In the genomic region with DNA sequence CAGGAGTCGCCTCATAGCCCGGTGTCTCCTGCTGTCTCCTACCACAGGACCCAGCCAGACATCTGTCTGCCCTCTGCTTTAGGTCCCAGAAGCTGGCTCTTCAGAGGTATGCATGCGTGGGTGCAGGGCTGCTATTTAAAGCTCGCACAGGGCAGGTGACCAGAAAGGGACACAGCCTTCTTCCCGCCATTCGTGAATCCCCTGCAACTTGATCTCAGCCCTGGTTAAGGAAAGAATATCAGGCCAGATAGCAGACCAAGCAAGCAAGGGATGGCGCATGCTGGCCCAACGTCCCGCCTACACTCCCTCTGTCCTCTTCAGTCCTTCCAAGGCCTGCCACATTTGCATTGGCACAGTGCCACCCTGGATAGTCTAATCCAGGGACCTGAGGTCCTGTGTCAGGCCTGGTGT, we compare ENCODE assay signal across 8 mouse cellular contexts. TPM values are rescaled to one million over a fixed set of nuclear protein-coding genes. Genes with fewer than 3 reads are reported as not detected.
A peak's percentile ranks its signal among the peaks of the same experiment; 100 is the strongest.
DNase-seq lines count a peak whose midpoint lies in the region; ATAC-seq and TF ChIP-seq lines count a peak whose summit lies in the region.

No protein-coding gene starts in this region.

- no peak for TF ChIP-seq CTCF in left cerebral cortex, adult 2 months (IDR thresholded peaks at IDR 0.05)
- no peak for TF ChIP-seq CTCF in forebrain, postnatal 0 days (IDR thresholded peaks at IDR 0.05; ENCODE audit: low read depth)
- TF ChIP-seq CTCF in lung, postnatal 0 days (IDR thresholded peaks at IDR 0.05), result no peak

- whole genome bisulfite sequencing in forebrain, postnatal 0 days, result 35% methylated on average over 9 of the region's 9 CpGs
- WGBS in hindbrain, embryonic 15.5 days, result 62% methylated on average over 9 of the region's 9 CpGs
- 54% methylated on average over 9 of the region's 9 CpGs for WGBS in lung, postnatal 0 days

- no peak overlapping the region for H3K9ac ChIP-seq in forebrain, postnatal 0 days
- no peak overlapping the region for H3K9ac ChIP-seq in hindbrain, embryonic 15.5 days
- no peak overlapping the region for H3K9ac ChIP-seq in lung, postnatal 0 days (replicated peaks; ENCODE audit: low read depth)

- H3K27me3 ChIP-seq in forebrain, postnatal 0 days (ENCODE audit: insufficient read depth, low read length), result no peaks in the 10 kb centered on the region
- H3K27me3 ChIP-seq in hindbrain, embryonic 15.5 days, result no peaks in the 10 kb centered on the region
- no peaks in the 10 kb centered on the region for H3K27me3 ChIP-seq in lung, postnatal 0 days (replicated peaks; ENCODE audit: insufficient read depth, low read length)

- H3K4me3 ChIP-seq in left cerebral cortex, adult 2 months, result no peak overlapping the region
- no peak overlapping the region for H3K4me3 ChIP-seq in forebrain, postnatal 0 days (ENCODE audit: low read depth, low read length)
- no peak overlapping the region for H3K4me3 ChIP-seq in hindbrain, embryonic 15.5 days
- no peak overlapping the region for H3K4me3 ChIP-seq in lung, postnatal 0 days (ENCODE audit: low read depth, low read length)

- peak in 1 of 2 experiments; percentile 48 for DNase-seq in left cerebral cortex, adult 2 months (ENCODE audit: extremely low spot score in 1 of 2, low spot score in 2 of 2)
- no peak for DNase-seq in left cerebral cortex, adult 8-10 months (ENCODE audit: low spot score in 2 of 2)
- peak; percentile 79 to 88 for DNase-seq in adrenal gland, postnatal 36 days
- peak; percentile 41 for DNase-seq in forebrain, postnatal 0 days
- DNase-seq in lung, postnatal 0 days (ENCODE audit: low spot score), result peak; percentile 67

- peaks cover 28% of the 10 kb centered on the region for H3K36me3 ChIP-seq in forebrain, postnatal 0 days (ENCODE audit: insufficient read depth)
- H3K36me3 ChIP-seq in hindbrain, embryonic 15.5 days, result peaks cover 5% of the 10 kb centered on the region
- H3K36me3 ChIP-seq in lung, postnatal 0 days (ENCODE audit: insufficient read depth, low read length), result peaks cover 23% of the 10 kb centered on the region

- H3K9me3 ChIP-seq in forebrain, postnatal 0 days (ENCODE audit: low read length), result no peaks in the 10 kb centered on the region
- H3K9me3 ChIP-seq in hindbrain, embryonic 15.5 days, result no peaks in the 10 kb centered on the region
- H3K9me3 ChIP-seq in lung, postnatal 0 days (ENCODE audit: low read length), result no peaks in the 10 kb centered on the region

- TF ChIP-seq EP300 in lung, postnatal 0 days (IDR thresholded peaks at IDR 0.05), result no peak

- H3K4me2 ChIP-seq in forebrain, postnatal 0 days (ENCODE audit: low read depth), result no peak overlapping the region
- no peak overlapping the region for H3K4me2 ChIP-seq in hindbrain, embryonic 15.5 days
- H3K4me2 ChIP-seq in lung, postnatal 0 days (replicated peaks; ENCODE audit: low read depth, low read length), result no peak overlapping the region

- peak overlapping the region; percentile 87 for H3K27ac ChIP-seq in left cerebral cortex, adult 2 months
- H3K27ac ChIP-seq in forebrain, postnatal 0 days (ENCODE audit: low read depth, low read length), result peak overlapping the region; percentile 67
- H3K27ac ChIP-seq in hindbrain, embryonic 15.5 days (replicated peaks), result peak overlapping the region; percentile 81
- no peak overlapping the region for H3K27ac ChIP-seq in lung, postnatal 0 days (ENCODE audit: low read length)

- ATAC-seq in forebrain, postnatal 0 days, result peak; percentile 72
- peak; percentile 80; the same call in 1 of the 2 replicates for ATAC-seq in hindbrain, embryonic 15.5 days (ENCODE audit: low FRiP score, low read depth)
- peak; percentile 23; the same call in 1 of the 2 replicates for ATAC-seq in lung, postnatal 0 days
- ATAC-seq in granulocyte monocyte progenitor cell, adult 5-6 weeks (replicated peaks; ENCODE audit: poor library complexity, severe bottlenecking), result no peak
- ATAC-seq in activated CD4-positive, CD25-positive, alpha-beta regulatory T cell, adult 4 months, result no peak

- no peaks in the 10 kb centered on the region for H3K4me1 ChIP-seq in forebrain, postnatal 0 days (ENCODE audit: insufficient read depth)
- peaks cover 26% of the 10 kb centered on the region for H3K4me1 ChIP-seq in hindbrain, embryonic 15.5 days (replicated peaks)
- peaks cover 15% of the 10 kb centered on the region for H3K4me1 ChIP-seq in lung, postnatal 0 days (ENCODE audit: insufficient read depth, low read depth, low read length)

- intact Hi-C loops in left cerebral cortex, adult 2 months (cut with DNase I), result no loop called here

RNA-seq across cellular contexts. Expression of a gene that starts 17.4 kb away (rescaled TPM):
- total RNA-seq in left cerebral cortex, adult 2 months (2021), result 10 to 100 TPM; 85.5 to 86.7 TPM
- 10 to 100 TPM; 81.9 to 92.8 (median 85.4) TPM for total RNA-seq in left cerebral cortex, adult 8-10 months (2022)
- total RNA-seq in adrenal gland, postnatal 36 days (2021), result 100 to 1,000 TPM; 114 to 115 TPM
- 52.3 and 57.2 TPM in 2 replicates for total RNA-seq in forebrain, postnatal 0 days (2014; rRNA removed)
- 40.5 and 50.2 TPM in 2 replicates for polyA plus RNA-seq in forebrain, postnatal 0 days (2015; fragmentation: Nextera tagmentation; extraction: Ambion mirVana)
- polyA plus RNA-seq in hindbrain, embryonic 15.5 days (2015; fragmentation: Nextera tagmentation; extraction: Ambion mirVana), result 58.4 and 67.8 TPM in 2 replicates
- 228 and 265 TPM in 2 replicates for polyA plus RNA-seq in lung, postnatal 0 days (2015; fragmentation: Nextera tagmentation; extraction: Ambion mirVana)
- total RNA-seq in granulocyte monocyte progenitor cell, adult 5-6 weeks (2014; fragmentation: Nextera tagmentation), result 61.0 and 65.6 TPM in 2 replicates
- total RNA-seq in granulocyte monocyte progenitor cell, adult 5-6 weeks (2017), result 70.8 and 77.7 TPM in 2 replicates
- 100 to 1,000 TPM; 447 to 527 TPM for polyA plus RNA-seq in activated CD4-positive, CD25-positive, alpha-beta regulatory T cell, adult 4 months (2017; shearing (Covaris generic))

RNA-seq across cellular contexts. Expression of a gene that starts 53.1 kb away (rescaled TPM):
- 10 to 100 TPM; 38.3 to 38.4 TPM for total RNA-seq in left cerebral cortex, adult 2 months (2021)
- total RNA-seq in left cerebral cortex, adult 8-10 months (2022), result 10 to 100 TPM; 33.0 to 36.3 (median 34.9) TPM
- 10 to 100 TPM; 66.4 to 76.0 TPM for total RNA-seq in adrenal gland, postnatal 36 days (2021)
- total RNA-seq in forebrain, postnatal 0 days (2014; rRNA removed), result 9.8 and 14.9 TPM in 2 replicates
- polyA plus RNA-seq in forebrain, postnatal 0 days (2015; fragmentation: Nextera tagmentation; extraction: Ambion mirVana), result 13.0 and 16.6 TPM in 2 replicates
- 16.3 and 18.6 TPM in 2 replicates for polyA plus RNA-seq in hindbrain, embryonic 15.5 days (2015; fragmentation: Nextera tagmentation; extraction: Ambion mirVana)
- polyA plus RNA-seq in lung, postnatal 0 days (2015; fragmentation: Nextera tagmentation; extraction: Ambion mirVana), result 17.6 and 22.7 TPM in 2 replicates
- total RNA-seq in granulocyte monocyte progenitor cell, adult 5-6 weeks (2014; fragmentation: Nextera tagmentation), result 27.7 and 48.9 TPM in 2 replicates
- 25.3 and 28.0 TPM in 2 replicates for total RNA-seq in granulocyte monocyte progenitor cell, adult 5-6 weeks (2017)
- 10 to 100 TPM; 81.5 to 98.2 TPM for polyA plus RNA-seq in activated CD4-positive, CD25-positive, alpha-beta regulatory T cell, adult 4 months (2017; shearing (Covaris generic))

Comparison
In these comparisons a context has a peak if more than half of its experiments do, and no peak if none do; other contexts are left out.
1. DNase-seq: peak in adrenal gland, postnatal 36 days (2 of 2), forebrain, postnatal 0 days (single experiment) and lung, postnatal 0 days (single experiment); none in left cerebral cortex, adult 8-10 months (0 of 2).
2. ATAC-seq: peak in forebrain, postnatal 0 days (single experiment), hindbrain, embryonic 15.5 days (single experiment) and lung, postnatal 0 days (single experiment); none in granulocyte monocyte progenitor cell, adult 5-6 weeks (single experiment) and activated CD4-positive, CD25-positive, alpha-beta regulatory T cell, adult 4 months (single experiment).